In the genomic region with DNA sequence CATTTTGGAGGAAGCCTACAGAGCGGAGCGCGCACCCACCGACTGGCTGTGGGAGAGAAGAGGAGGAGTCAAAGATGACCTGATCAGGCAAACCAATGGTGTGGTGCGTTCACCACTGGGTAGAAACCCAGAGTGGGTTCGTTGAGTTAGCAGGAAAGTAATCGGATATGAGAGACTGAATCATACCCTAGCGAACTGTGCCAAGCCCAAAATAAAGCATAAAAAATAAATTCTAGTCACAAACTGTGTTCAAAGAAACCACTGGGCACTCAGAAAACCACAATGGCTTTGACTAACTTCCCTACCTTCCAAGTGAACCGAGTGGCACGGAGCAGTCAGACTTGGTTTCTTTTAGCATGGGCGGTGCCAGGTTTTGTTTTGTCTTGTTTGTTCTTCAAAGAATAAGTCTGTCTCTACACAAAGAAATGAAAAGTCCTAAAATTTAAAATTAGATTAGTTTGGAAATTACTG, we compare ENCODE assay signal across 17 mouse cellular contexts. TPM values are rescaled to one million over a fixed set of nuclear protein-coding genes. Genes with fewer than 3 reads are reported as not detected.
DNase-seq lines count a peak whose midpoint lies in the region; ATAC-seq and TF ChIP-seq lines count a peak whose summit lies in the region.
"Had no signal": no experiment of that assay in that cellular context is flagged by ENCODE, and none has a peak within 500 bp of the region (broad histone marks: within the 10 kb centered on the region; RNA-seq: fewer than 3 reads in every experiment).

No protein-coding gene starts in this region.

- no peaks in the 10 kb centered on the region for H3K4me1 ChIP-seq in forebrain, postnatal 0 days (ENCODE audit: insufficient read depth)
- H3K4me1 ChIP-seq: hindbrain, embryonic 15.5 days; limb, embryonic 12.5 days; lung, embryonic 15.5 days had no signal

- no peak overlapping the region for H3K4me2 ChIP-seq in forebrain, postnatal 0 days (ENCODE audit: low read depth)
- H3K4me2 ChIP-seq: hindbrain, embryonic 15.5 days; limb, embryonic 12.5 days; lung, embryonic 15.5 days had no signal

- no peak overlapping the region for H3K27ac ChIP-seq in forebrain, postnatal 0 days (ENCODE audit: low read depth, low read length)
- H3K27ac ChIP-seq: hindbrain, embryonic 15.5 days; limb, embryonic 12.5 days; lung, embryonic 15.5 days had no signal

- H3K36me3 ChIP-seq in forebrain, postnatal 0 days (ENCODE audit: insufficient read depth) = no peaks in the 10 kb centered on the region
- H3K36me3 ChIP-seq: hindbrain, embryonic 15.5 days; limb, embryonic 12.5 days; lung, embryonic 15.5 days had no signal

- H3K27me3 ChIP-seq in forebrain, postnatal 0 days (ENCODE audit: insufficient read depth, low read length) = no peaks in the 10 kb centered on the region
- H3K27me3 ChIP-seq: hindbrain, embryonic 15.5 days; limb, embryonic 12.5 days; lung, embryonic 15.5 days had no signal

- 0 out of 2 replicates have a peak, but pooled peaks cover 3% of the 10 kb centered on the region for H3K9me3 ChIP-seq in forebrain, postnatal 0 days (ENCODE audit: low read length)
- H3K9me3 ChIP-seq: hindbrain, embryonic 15.5 days; limb, embryonic 12.5 days; lung, embryonic 15.5 days had no signal

- no peak for DNase-seq in frontal cortex, postnatal 36 days (ENCODE audit: low spot score in 2 of 2)
- DNase-seq in 416B (ENCODE audit: low read depth) = peak; percentile 99
- DNase-seq in ZHBTc4 (ENCODE audit: low read depth, low spot score) = peak; percentile 69
- DNase-seq in lung, postnatal 36 days = no peak
- no peak for DNase-seq in kidney, adult 18-20 months
- no peak for DNase-seq in forebrain, postnatal 0 days
- DNase-seq: adrenal gland, postnatal 10 days; cerebellum, adult 9-10 months; kidney, postnatal 36 days; right cerebral cortex, adult 18-20 months; thymus, postnatal 36 days had no signal

- WGBS in forebrain, postnatal 0 days = 79% methylated on average over 11 of the region's 11 CpGs

- no peak overlapping the region for H3K9ac ChIP-seq in forebrain, postnatal 0 days
- H3K9ac ChIP-seq: hindbrain, embryonic 15.5 days; limb, embryonic 12.5 days; lung, embryonic 15.5 days had no signal

- no peak overlapping the region for H3K4me3 ChIP-seq in forebrain, postnatal 0 days (ENCODE audit: low read depth, low read length)
- H3K4me3 ChIP-seq: erythroblast, embryonic 14.5 days; hindbrain, embryonic 15.5 days; limb, embryonic 12.5 days; lung, embryonic 15.5 days had no signal

- no peak for TF ChIP-seq CTCF in forebrain, postnatal 0 days (IDR thresholded peaks at IDR 0.05; ENCODE audit: low read depth)

- ATAC-seq in frontal cortex, adult (ENCODE audit: low TSS enrichment) = peak; percentile 50
- ATAC-seq in megakaryocyte, adult 5-6 weeks (ENCODE audit: poor library complexity, severe bottlenecking) = peak; percentile 73
- ATAC-seq in forebrain, postnatal 0 days = no peak

RNA-seq across cellular contexts. Expression of a gene that starts 42.7 kb away (rescaled TPM):
- 220 and 234 TPM in 2 replicates for total RNA-seq in megakaryocyte, adult 5-6 weeks (2015)
- total RNA-seq in megakaryocyte, adult 5-6 weeks (2017) = 214 and 228 TPM in 2 replicates
- 146 and 174 TPM in 2 replicates for total RNA-seq in forebrain, postnatal 0 days (2014; rRNA removed)
- polyA plus RNA-seq in forebrain, postnatal 0 days (2015; fragmentation: Nextera tagmentation; extraction: Ambion mirVana) = 149 and 155 TPM in 2 replicates

Comparison
In these comparisons a context has a peak if more than half of its experiments do, and no peak if none do; other contexts are left out.
1. DNase-seq: peak in 416B (single experiment) and ZHBTc4 (single experiment); none in frontal cortex, postnatal 36 days (0 of 2), lung, postnatal 36 days (single experiment), kidney, adult 18-20 months (single experiment) and forebrain, postnatal 0 days (single experiment).